Mouse (Mus musculus) gastrocnemius, adult 8-10 months (tissue): ENCODE results near the gene Rfng. TPM values are rescaled to one million over a fixed set of nuclear protein-coding genes. Genes with fewer than 3 reads are reported as not detected.

Experiments
- total RNA-seq, 4 experiments: library from RNA; stranded (reverse); gene quantifications; 2 replicates each; pipeline ENCODE4 v1.2.4; 2022

The Rfng gene
- total RNA-seq, 4 experiments from 2014 or later: 10.8 to 13.6 (median 13.1) TPM

Other genes starting within 250 kb of the Rfng start
- gene Mcrip1, start 234.5 kb downstream of the Rfng start, total RNA-seq: 10 to 100 TPM; 18.6 to 20.5 (median 20.1) TPM
- gene Ppp1r27, start 233.1 kb downstream of the Rfng start, total RNA-seq: 100 to 1,000 TPM; 157 to 382 (median 178) TPM
- 100 to 1,000 TPM; 162 to 245 (median 209) TPM for gene P4hb, start 211.0 kb downstream of the Rfng start, total RNA-seq
- gene Arhgdia, start 202.6 kb downstream of the Rfng start, total RNA-seq: 10 to 100 TPM; 74.3 to 86.2 (median 80.7) TPM
- gene Alyref, start 185.8 kb downstream of the Rfng start, total RNA-seq: 10 to 100 TPM; 20.1 to 40.8 (median 35.8) TPM
- 10 to 100 TPM; 42.5 to 54.1 (median 49.7) TPM for gene Anapc11, start 185.8 kb downstream of the Rfng start, total RNA-seq
- not detected for gene Npb, start 175.7 kb downstream of the Rfng start, total RNA-seq
- gene Pcyt2, start 166.3 kb downstream of the Rfng start, total RNA-seq: 10 to 100 TPM; 20.0 to 26.8 (median 26.0) TPM
- 1 to 10 TPM; 2.6 to 4.5 (median 3.8) TPM for gene Sirt7, start 159.0 kb downstream of the Rfng start, total RNA-seq
- 10 to 100 TPM; 49.5 to 63.3 (median 59.3) TPM for gene Mafg, start 150.6 kb downstream of the Rfng start, total RNA-seq
- 1 to 10 TPM; 3.7 to 5.3 (median 4.8) TPM for gene Pycr1, start 140.4 kb downstream of the Rfng start, total RNA-seq
- gene Myadml2, start 136.0 kb downstream of the Rfng start, total RNA-seq: 100 to 1,000 TPM; 112 to 153 (median 132) TPM
- under 1 TPM in 1 of 4 experiments, not detected in 3; 0.22 TPM for gene Notum, start 123.0 kb downstream of the Rfng start, total RNA-seq
- gene Aspscr1, start 111.2 kb downstream of the Rfng start, total RNA-seq: 10 to 100 TPM; 32.2 to 39.8 (median 35.2) TPM
- 10 to 100 TPM; 26.1 to 31.0 (median 27.3) TPM for gene Cenpx, start 70.5 kb downstream of the Rfng start, total RNA-seq
- gene Lrrc45, start 70.3 kb downstream of the Rfng start, total RNA-seq: 1 to 10 TPM; 1.8 to 4.4 (median 2.9) TPM
- 1 to 10 TPM in 2 of 4 experiments, under 1 TPM in 2; 0.75 to 1.2 (median 0.89) TPM for gene Rac3, start 62.7 kb downstream of the Rfng start, total RNA-seq
- 1 to 10 TPM; 7.9 to 9.8 (median 8.7) TPM for gene Dcxr, start 56.9 kb downstream of the Rfng start, total RNA-seq
- 10 to 100 TPM in 2 of 4 experiments, 1 to 10 TPM in 2; 6.1 to 30.8 (median 10.4) TPM for gene Cbr2, start 52.1 kb downstream of the Rfng start, total RNA-seq
- 10 to 100 TPM; 14.8 to 40.9 (median 19.1) TPM for gene Hmga1b, start 21.4 kb downstream of the Rfng start, total RNA-seq
- 10 to 100 TPM; 65.4 to 71.6 (median 69.3) TPM for gene Gps1, start 65 bp upstream of the Rfng start, total RNA-seq
- gene Dus1l, start 12.2 kb upstream of the Rfng start, total RNA-seq: 10 to 100 TPM; 29.0 to 36.8 (median 35.0) TPM
- 10 to 100 TPM in 2 of 4 experiments, 1 to 10 TPM in 2; 8.4 to 12.2 (median 9.4) TPM for gene Fasn, start 40.3 kb upstream of the Rfng start, total RNA-seq
- gene Ccdc57, start 148.7 kb upstream of the Rfng start, total RNA-seq: 1 to 10 TPM; 2.3 to 5.4 (median 3.6) TPM
- gene Slc16a3, start 164.3 kb upstream of the Rfng start, total RNA-seq: 100 to 1,000 TPM; 268 to 367 (median 304) TPM
- gene Csnk1d, start 207.1 kb upstream of the Rfng start, total RNA-seq: 10 to 100 TPM; 50.9 to 64.8 (median 53.1) TPM